Mouse (Mus musculus): ENCODE measurements around the gene Ptgir.

DNA sequence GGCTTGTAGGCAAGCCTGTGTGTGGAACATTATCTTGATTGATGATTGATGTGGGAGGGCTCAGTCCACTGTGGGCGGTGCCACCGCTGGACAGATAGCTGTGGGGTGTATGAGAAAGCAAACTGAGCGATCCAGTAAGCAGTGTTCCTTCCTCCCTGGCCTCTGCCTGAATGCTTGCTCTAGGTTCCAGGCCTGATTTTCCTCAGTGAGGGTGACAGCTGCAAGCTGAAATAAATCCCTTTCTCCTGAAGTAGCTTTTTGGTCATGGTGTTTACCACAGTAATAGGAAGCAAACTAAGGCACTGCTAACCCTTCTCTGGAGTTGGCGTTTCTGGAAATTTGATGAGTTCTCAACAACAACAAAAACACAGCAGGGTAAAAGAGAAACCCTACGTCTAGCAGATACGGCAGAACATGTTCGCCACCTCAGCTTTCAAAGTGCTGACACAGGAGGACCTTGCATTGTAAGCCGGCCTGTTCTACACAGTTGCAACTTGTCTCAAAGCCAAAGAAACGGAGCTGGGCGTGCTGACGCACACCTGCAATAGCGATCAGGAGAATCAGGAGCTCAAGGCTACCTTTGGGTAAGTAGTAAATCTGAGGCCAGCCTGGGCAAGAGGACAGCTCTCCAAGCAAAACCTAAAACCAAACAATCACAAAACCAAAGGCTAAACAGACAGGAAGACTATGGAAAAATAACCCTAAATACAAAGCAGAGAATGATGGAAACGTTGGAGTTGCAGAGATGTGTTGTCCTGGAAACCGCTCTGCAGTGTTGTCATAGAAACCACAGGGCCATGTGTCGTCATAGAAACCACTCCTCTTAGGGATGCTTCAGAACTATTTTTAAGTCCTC lies 50.3 kb downstream of the Ptgir start:
- TF ChIP-seq CTCF (IDR thresholded peaks at IDR 0.05; ENCODE audit: extremely low read depth, insufficient read length, insufficient replicate concordance, low read depth, low read length), result no peak
- TF ChIP-seq POLR2A (IDR thresholded peaks at IDR 0.05; ENCODE audit: low read depth, low read length), result no peak
